10 mouse cellular contexts compared by ENCODE assay signal in genomic region chr15:20448861-20449663, GRCm38 (mm10). TPM values are rescaled to one million over a fixed set of nuclear protein-coding genes. Genes with fewer than 3 reads are reported as not detected.
DNase-seq lines count a peak whose midpoint lies in the region; ATAC-seq and TF ChIP-seq lines count a peak whose summit lies in the region.
"Had no signal": no experiment of that assay in that cellular context is flagged by ENCODE, and none has a peak within 500 bp of the region (broad histone marks: within the 10 kb centered on the region; RNA-seq: fewer than 3 reads in every experiment).

TSS of gene Cdh12 (plus strand) at chr15:20449265.

- no peaks in the 10 kb centered on the region for H3K27me3 ChIP-seq in heart, postnatal 0 days (ENCODE audit: control insufficient read depth, insufficient read depth, low read length)
- H3K27me3 ChIP-seq in heart, adult 2 months (ENCODE audit: control insufficient read depth, insufficient read depth, low read length) = no peaks in the 10 kb centered on the region
- no peaks in the 10 kb centered on the region for H3K27me3 ChIP-seq in forebrain, embryonic 10.5 days (ENCODE audit: poor library complexity, severe bottlenecking)
- H3K27me3 ChIP-seq in midbrain, postnatal 0 days (ENCODE audit: insufficient read depth, low read length) = no peaks in the 10 kb centered on the region

- no peak within 1 kb of the TSS for H3K9ac ChIP-seq in heart, postnatal 0 days (replicated peaks; ENCODE audit: low read depth, low read length)
- H3K9ac ChIP-seq in heart, adult 2 months (ENCODE audit: low read depth, low read length) = no peak within 1 kb of the TSS
- H3K9ac ChIP-seq in midbrain, postnatal 0 days (replicated peaks; ENCODE audit: low read length, poor library complexity, severe bottlenecking) = peak within 1 kb of the TSS; percentile 51

- no peak for DNase-seq in heart, postnatal 0 days (ENCODE audit: low spot score)
- no peak for DNase-seq in heart, adult 2 months
- DNase-seq in forebrain, embryonic 10.5 days (ENCODE audit: extremely low spot score, low spot score) = peak; percentile 26
- peak; percentile 31 to 42 for DNase-seq in layer of hippocampus, adult 8-10 months (ENCODE audit: low spot score in 2 of 2)
- DNase-seq in midbrain, postnatal 0 days (ENCODE audit: low spot score) = peak; percentile 73
- no peak for DNase-seq in yolk sac, embryonic 10.5 days (ENCODE audit: low spot score)
- DNase-seq in urinary bladder, postnatal 36 days (ENCODE audit: low spot score in 2 of 2) = no peak

- H3K27ac ChIP-seq in heart, postnatal 0 days (ENCODE audit: low read depth) = no peak within 1 kb of the TSS
- H3K27ac ChIP-seq in heart, adult 2 months = no peak within 1 kb of the TSS
- H3K27ac ChIP-seq in forebrain, embryonic 10.5 days = no peak within 1 kb of the TSS
- H3K27ac ChIP-seq in midbrain, postnatal 0 days (ENCODE audit: low read depth, low read length) = no peak within 1 kb of the TSS

- peak within 1 kb of the TSS; percentile 61 for H3K4me2 ChIP-seq in heart, postnatal 0 days (ENCODE audit: low read depth, low read length)
- H3K4me2 ChIP-seq in midbrain, postnatal 0 days (ENCODE audit: low read depth, low read length, poor library complexity, severe bottlenecking) = peak within 1 kb of the TSS; percentile 74

- no peaks in the 10 kb centered on the region for H3K79me2 ChIP-seq in heart, adult 2 months (replicated peaks; ENCODE audit: control insufficient read depth, insufficient read depth, low read length)

- TF ChIP-seq CTCF in heart, postnatal 0 days (IDR thresholded peaks at IDR 0.05; ENCODE audit: low read depth) = no peak
- TF ChIP-seq CTCF in heart, adult 2 months (IDR thresholded peaks at IDR 0.05) = no peak
- TF ChIP-seq CTCF in midbrain, postnatal 0 days (IDR thresholded peaks at IDR 0.05) = no peak

- no peaks in the 10 kb centered on the region for H3K9me3 ChIP-seq in heart, postnatal 0 days (replicated peaks; ENCODE audit: control insufficient read depth, low read length)
- no peaks in the 10 kb centered on the region for H3K9me3 ChIP-seq in forebrain, embryonic 10.5 days
- no peaks in the 10 kb centered on the region for H3K9me3 ChIP-seq in midbrain, postnatal 0 days (ENCODE audit: low read length)

- intact Hi-C loops in heart, adult 2 months (cut with DNase I) = no loop called here

- no peaks in the 10 kb centered on the region for H3K36me3 ChIP-seq in heart, postnatal 0 days (replicated peaks; ENCODE audit: control insufficient read depth, insufficient read depth, low read length)
- no peaks in the 10 kb centered on the region for H3K36me3 ChIP-seq in heart, adult 2 months (ENCODE audit: control insufficient read depth, insufficient read depth, low read length)
- H3K36me3 ChIP-seq in forebrain, embryonic 10.5 days (replicated peaks) = no peaks in the 10 kb centered on the region
- H3K36me3 ChIP-seq in midbrain, postnatal 0 days (ENCODE audit: insufficient read depth, low read length) = no peaks in the 10 kb centered on the region

- H3K4me3 ChIP-seq in heart, postnatal 0 days (ENCODE audit: low read depth, low read length) = peak within 1 kb of the TSS; percentile 33
- no peak within 1 kb of the TSS for H3K4me3 ChIP-seq in heart, adult 2 months
- H3K4me3 ChIP-seq in forebrain, embryonic 10.5 days = peak within 1 kb of the TSS; percentile 55
- peak within 1 kb of the TSS; percentile 49 for H3K4me3 ChIP-seq in midbrain, postnatal 0 days (ENCODE audit: low read depth, low read length)

- WGBS in heart, postnatal 0 days = 15% methylated on average over 18 of the region's 18 CpGs
- WGBS in heart, adult 2 months = 15% methylated on average over 18 of the region's 18 CpGs
- 4% methylated on average over 18 of the region's 18 CpGs for WGBS in forebrain, embryonic 10.5 days
- 2% methylated on average over 18 of the region's 18 CpGs for WGBS in midbrain, postnatal 0 days

- no peak for ATAC-seq in heart, postnatal 0 days (ENCODE audit: insufficient read depth, low read depth)
- ATAC-seq in midbrain, postnatal 0 days (ENCODE audit: low FRiP score) = peak; percentile 82
- ATAC-seq in granulocyte monocyte progenitor cell, adult 5-6 weeks (replicated peaks; ENCODE audit: poor library complexity, severe bottlenecking) = no peak

- no peak for TF ChIP-seq EP300 in heart, postnatal 0 days (IDR thresholded peaks at IDR 0.05; ENCODE audit: low read depth)
- no peak for TF ChIP-seq EP300 in heart, adult 2 months (IDR thresholded peaks at IDR 0.05; ENCODE audit: insufficient read depth, low read depth, low read length)

- H3K4me1 ChIP-seq in heart, postnatal 0 days (ENCODE audit: control insufficient read depth, insufficient read depth) = no peaks in the 10 kb centered on the region
- no peaks in the 10 kb centered on the region for H3K4me1 ChIP-seq in heart, adult 2 months (ENCODE audit: control insufficient read depth, insufficient read depth, low read length)
- peaks cover 16% of the 10 kb centered on the region for H3K4me1 ChIP-seq in forebrain, embryonic 10.5 days
- no peaks in the 10 kb centered on the region for H3K4me1 ChIP-seq in midbrain, postnatal 0 days (ENCODE audit: insufficient read depth, low read length)

- TF ChIP-seq POLR2A in heart, adult 2 months (IDR thresholded peaks at IDR 0.05; ENCODE audit: insufficient read depth, low read depth, low read length) = no peak

RNA-seq across cellular contexts. Expression of gene Cdh12, which starts in this region (rescaled TPM):
- total RNA-seq in heart, postnatal 0 days (2014; rRNA removed; ENCODE audit: low replicate concordance) = 0.12 TPM in 1 of 2 replicates, not detected in the other
- 0.03 and 0.04 TPM in 2 replicates for polyA plus RNA-seq in heart, postnatal 0 days (2015; fragmentation: Nextera tagmentation; extraction: Ambion mirVana)
- total RNA-seq in heart, adult 2 months (2021) = not detected
- not detected in 2 replicates for polyA plus RNA-seq in heart, adult 2 months (2012; rRNA removed)
- 0.05 and 0.24 TPM in 2 replicates for polyA plus RNA-seq in forebrain, embryonic 10.5 days (2016; fragmentation: Nextera tagmentation; extraction: Ambion mirVana)
- total RNA-seq in layer of hippocampus, adult 8-10 months (2022) = 10 to 100 TPM; 23.1 to 39.2 (median 26.0) TPM
- 14.5 and 18.8 TPM in 2 replicates for total RNA-seq in midbrain, postnatal 0 days (2014; rRNA removed)
- polyA plus RNA-seq in midbrain, postnatal 0 days (2015; fragmentation: Nextera tagmentation; extraction: Ambion mirVana) = 10.9 and 14.3 TPM in 2 replicates
- not detected in 2 replicates for total RNA-seq in granulocyte monocyte progenitor cell, adult 5-6 weeks (2014; fragmentation: Nextera tagmentation)
- not detected in 2 replicates for total RNA-seq in granulocyte monocyte progenitor cell, adult 5-6 weeks (2017)
- total RNA-seq: ES-E14 had no signal
- polyA plus RNA-seq: gonadal fat pad, adult 2 months had no signal

Comparison
In these comparisons a context has a peak if more than half of its experiments do, and no peak if none do; other contexts are left out.
1. RNA of gene Cdh12 (total RNA-seq): 23.1 to 39.2 TPM in layer of hippocampus, adult 8-10 months and 14.5 to 18.8 TPM in midbrain, postnatal 0 days; 0.12 TPM in heart, postnatal 0 days, not detected in heart, adult 2 months and not detected in granulocyte monocyte progenitor cell, adult 5-6 weeks; every median in the first group is over 10 times any median in the second.
2. Peak in DNase-seq and H3K4me3 ChIP-seq in forebrain, embryonic 10.5 days; RNA of the gene not detected or under 1 TPM.
3. DNase-seq: peak in layer of hippocampus, adult 8-10 months (2 of 2) and midbrain, postnatal 0 days (single experiment); none in heart, postnatal 0 days (single experiment), heart, adult 2 months (0 of 2), yolk sac, embryonic 10.5 days (single experiment) and urinary bladder, postnatal 36 days (0 of 2).